Mouse (Mus musculus) midbrain, embryonic 16.5 days (tissue): Measurements from ENCODE around the gene Vmn1r46. TPM values are rescaled to one million over a fixed set of nuclear protein-coding genes. Genes with fewer than 3 reads are reported as not detected.
"Not testable (repeated sequence)": the region's sequence is repeated elsewhere in the genome, so short reads cannot be mapped to it uniquely, and the experiment has no call there.

Experiments used
- ATAC-seq: fragments of 200-750 bp; cut with Nextera tagmentation; 2 replicates; pipeline ENCODE4 v1.8.0; 2017; ENCODE audit warnings: moderate TSS enrichment
- H3K27ac ChIP-seq: fragments of 300-500 bp; sonication (generic); 2 replicates; pipeline ENCODE4 v1.5.1; 2014; ENCODE audit warnings: mild to moderate bottlenecking, low read length, mixed read lengths
- H3K27me3 ChIP-seq: fragments of 300-500 bp; sonication (generic); 2 replicates; pipeline ENCODE4 v1.6.1; 2014; ENCODE audit warnings: low read depth, low read length, mixed read lengths; ENCODE audit not compliant: control insufficient read depth, insufficient read depth
- H3K36me3 ChIP-seq: fragments of 300-500 bp; sonication (generic); 2 replicates; pipeline ENCODE4 v1.6.1; 2014; ENCODE audit warnings: mild to moderate bottlenecking, low read length, moderate library complexity, mixed read lengths; ENCODE audit not compliant: control insufficient read depth, insufficient read depth
- H3K4me1 ChIP-seq: fragments of 300-500 bp; sonication (generic); 2 replicates; pipeline ENCODE4 v1.6.1; 2014; ENCODE audit warnings: mild to moderate bottlenecking, low read length, mixed read lengths; ENCODE audit not compliant: control insufficient read depth, insufficient read depth
- H3K4me2 ChIP-seq: fragments of 300-500 bp; sonication (generic); 2 replicates; pipeline ENCODE4 v1.6.1; 2014; ENCODE audit warnings: mild to moderate bottlenecking, low read length, mixed read lengths
- H3K4me3 ChIP-seq: fragments of 300-500 bp; sonication (generic); 2 replicates; pipeline ENCODE4 v1.5.1; 2014; ENCODE audit warnings: low read depth, mild to moderate bottlenecking, low read length, moderate library complexity, mixed read lengths
- H3K9ac ChIP-seq: fragments of 300-500 bp; sonication (generic); 2 replicates; pipeline ENCODE4 v1.6.1; 2014; ENCODE audit warnings: low read depth, low read length, mixed read lengths
- H3K9me3 ChIP-seq: fragments of 300-500 bp; sonication (generic); replicated peaks from 2 replicates; pipeline ENCODE4 v1.6.1; 2014; ENCODE audit warnings: mild to moderate bottlenecking, low read length, mixed read lengths; ENCODE audit not compliant: control insufficient read depth, poor library complexity, severe bottlenecking
- WGBS: fragments of 180-500 bp; shearing (Covaris S2); extraction: QIAGEN DNeasy Blood & Tissue Kit; methylation state at CpG from one replicate; pipeline ENCODE4 v1.1.7; 2014; 5-methylcytosine and 5-hydroxymethylcytosine counted together
- polyA plus RNA-seq: library from polyadenylated mRNA; unstranded; fragments of >200 nt; fragmentation: Nextera tagmentation; extraction: Ambion mirVana; gene quantifications from 2 replicates; pipeline ENCODE4 v1.2.1, GENCODE M21; 2015

Vmn1r46 gene
- not detected in 2 replicates for polyA plus RNA-seq

- H3K9me3 ChIP-seq, result peaks cover 8% of the 10 kb centered on the region; the same call in 1 of the 2 replicates
- H3K27me3 ChIP-seq, result no peaks in the 10 kb centered on the region
- no peak within 1 kb of the TSS for H3K4me3 ChIP-seq
- no peaks in the 10 kb centered on the region for H3K36me3 ChIP-seq
- H3K9ac ChIP-seq, result no peak within 1 kb of the TSS
- no peak within 1 kb of the TSS for H3K4me2 ChIP-seq
- H3K27ac ChIP-seq, result no peak within 1 kb of the TSS
- no peak for ATAC-seq
- 71% methylated on average over 2 of the region's 2 CpGs for WGBS
- no peaks in the 10 kb centered on the region for H3K4me1 ChIP-seq
Observed at GRCm38 (mm10) chr6:89969013-89969412, at the start of gene Vmn1r46. TSS of gene Vmn1r46 (plus strand) at chr6:89969313.

DNA sequence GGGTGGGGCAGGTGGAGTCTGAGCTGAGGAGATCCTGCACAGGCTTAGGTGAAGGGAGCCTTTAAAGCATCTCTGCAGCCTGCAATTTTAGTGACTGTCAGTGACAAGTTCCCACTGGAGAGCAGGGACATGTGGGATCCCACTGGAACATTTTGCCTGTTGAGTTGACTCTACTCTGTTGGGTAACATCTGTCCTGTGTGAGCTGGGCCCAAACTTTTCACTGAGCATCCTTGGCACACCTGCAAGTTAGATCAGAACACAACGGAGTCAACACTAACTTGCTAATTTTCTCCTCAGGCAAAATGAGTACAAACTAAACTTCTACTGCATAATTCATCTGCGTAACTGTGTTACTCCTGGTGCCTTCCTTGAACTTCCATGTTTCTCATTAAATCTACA is 28.6 kb upstream of the Vmn1r46 start, which contains the start of gene Vmn1r45:
Gene Vmn1r45, minus strand, starts transcription at position 101 of the 400 bp plus-strand sequence.
- H3K27me3 ChIP-seq, H3K4me1 ChIP-seq, ATAC-seq, H3K9ac ChIP-seq, H3K9me3 ChIP-seq, H3K27ac ChIP-seq, H3K36me3 ChIP-seq, H3K4me2 ChIP-seq, H3K4me3 ChIP-seq: not testable (repeated sequence)
- WGBS, result 94% methylated on average over 2 of the region's 2 CpGs

GRCm38 (mm10) chr6:89940926-89941325 is 28.2 kb upstream of the Vmn1r46 start:
- H3K27me3 ChIP-seq, result no peaks in the 10 kb centered on the region
- H3K36me3 ChIP-seq, result no peaks in the 10 kb centered on the region
- no peak overlapping the region for H3K4me2 ChIP-seq
- no peaks in the 10 kb centered on the region for H3K9me3 ChIP-seq
- H3K27ac ChIP-seq, result no peak overlapping the region
- no peak overlapping the region for H3K9ac ChIP-seq
- ATAC-seq, result no peak
- no peaks in the 10 kb centered on the region for H3K4me1 ChIP-seq
- H3K4me3 ChIP-seq, result no peak overlapping the region
- 79% methylated on average over 2 of the region's 2 CpGs for WGBS

DNA sequence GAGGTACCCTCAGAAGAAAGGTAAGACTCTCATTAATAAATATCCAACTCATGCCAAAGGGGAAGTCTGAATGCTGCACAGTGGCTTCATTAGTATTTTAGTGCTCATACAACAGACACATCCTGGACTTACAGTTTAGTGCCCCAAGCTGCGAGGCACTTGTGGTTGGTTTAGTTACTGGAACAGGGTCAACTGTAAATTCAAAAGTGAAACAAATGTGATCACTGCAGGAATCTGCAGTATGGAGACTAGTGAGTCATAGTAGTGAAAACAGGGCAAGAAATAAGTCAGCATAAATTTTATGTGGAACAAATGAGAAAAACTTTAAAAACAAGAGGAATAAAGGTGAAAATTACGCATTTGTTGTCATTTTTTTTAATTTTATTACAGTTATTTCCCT is 15.6 kb upstream of the Vmn1r46 start:
- Histone ChIP-seq H3K9ac (no peak overlapping the region), H3K27me3 (no peaks in the 10 kb centered on the region), H3K36me3 (no peaks in the 10 kb centered on the region), H3K4me2 (no peak overlapping the region), H3K4me1 (no peaks in the 10 kb centered on the region), H3K9me3 (no peaks in the 10 kb centered on the region; the same call in 1 of the 2 replicates), H3K4me3 (no peak overlapping the region), H3K27ac (no peak overlapping the region)
- 69% methylated on average over 2 of the region's 2 CpGs for WGBS
- no peak for ATAC-seq

GRCm38 (mm10) chr6:89966341-89966740 is 2.8 kb upstream of the Vmn1r46 start:
- H3K36me3 ChIP-seq, result no peaks in the 10 kb centered on the region
- H3K27me3 ChIP-seq, result no peaks in the 10 kb centered on the region
- H3K4me3 ChIP-seq, result no peak overlapping the region
- H3K27ac ChIP-seq, result no peak overlapping the region
- no peak for ATAC-seq
- H3K4me2 ChIP-seq, result no peak overlapping the region
- no peaks in the 10 kb centered on the region for H3K4me1 ChIP-seq
- H3K9ac ChIP-seq, result no peak overlapping the region
- peaks cover 8% of the 10 kb centered on the region; the same call in 1 of the 2 replicates for H3K9me3 ChIP-seq

DNA sequence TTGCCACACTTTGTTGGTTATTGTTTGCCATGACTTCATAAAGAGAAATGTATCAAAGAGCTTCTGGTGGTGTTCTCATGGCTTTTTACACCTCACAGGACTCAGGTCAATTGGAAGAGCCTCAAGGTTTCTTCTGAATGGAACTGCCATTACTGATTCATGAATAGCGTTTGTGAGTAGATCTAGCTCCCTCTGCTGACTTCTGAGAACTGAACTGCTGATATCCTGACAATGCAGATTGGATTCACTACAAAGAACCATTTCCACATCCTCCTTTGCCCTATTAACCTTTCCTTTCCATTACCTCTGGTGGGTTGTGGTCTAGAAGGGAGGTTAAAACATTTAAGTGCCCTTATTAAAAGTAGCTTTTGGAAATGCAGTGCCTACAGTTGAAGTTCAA is 16.9 kb downstream of the Vmn1r46 start:
- Histone ChIP-seq H3K4me1 (no peaks in the 10 kb centered on the region), H3K27ac (no peak overlapping the region), H3K27me3 (no peaks in the 10 kb centered on the region), H3K9ac (no peak overlapping the region), H3K36me3 (no peaks in the 10 kb centered on the region), H3K4me3 (no peak overlapping the region), H3K4me2 (no peak overlapping the region), H3K9me3 (0 out of 2 replicates have a peak, but pooled peaks cover 5% of the 10 kb centered on the region)
- ATAC-seq, result no peak
- 17% methylated on average over 1 of the region's 1 CpGs for WGBS

DNA sequence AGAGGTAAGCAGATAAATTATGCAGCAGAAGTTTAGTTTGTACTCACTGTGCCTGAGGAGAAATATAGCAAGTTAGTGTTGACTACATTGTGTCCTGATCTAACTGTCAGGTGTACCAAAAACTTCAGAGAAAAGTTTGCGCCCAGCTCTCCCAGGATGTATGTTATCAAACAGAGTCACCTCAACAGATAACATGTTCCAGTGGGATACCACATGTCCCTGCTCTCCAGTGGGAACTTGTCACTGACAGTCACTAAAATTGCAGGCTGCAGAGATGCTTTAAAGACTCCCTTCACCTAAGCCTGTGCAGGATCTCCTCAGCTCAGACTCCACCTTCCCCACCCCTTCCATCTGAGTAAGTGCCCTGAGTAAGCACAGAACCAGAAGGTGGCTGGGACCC is 46.7 kb downstream of the Vmn1r46 start, which contains the start of gene Vmn1r47:
Gene Vmn1r47, plus strand, starts transcription at position 301 of the 400 bp plus-strand sequence.
- not testable (repeated sequence) for H3K4me2 ChIP-seq, H3K4me3 ChIP-seq, ATAC-seq, H3K27ac ChIP-seq, H3K9me3 ChIP-seq, H3K36me3 ChIP-seq, H3K9ac ChIP-seq, H3K27me3 ChIP-seq, H3K4me1 ChIP-seq
- WGBS, result 100% methylated on average over 1 of the region's 1 CpGs

Other genes starting within 250 kb of the Vmn1r46 start
- gene Vmn1r41, start 228.5 kb upstream of the Vmn1r46 start, polyA plus RNA-seq, result not detected in 2 replicates
- not detected in 2 replicates for gene Vmn1r42, start 92.9 kb upstream of the Vmn1r46 start, polyA plus RNA-seq
- 0.01 TPM in 1 of 2 replicates, not detected in the other for gene Vmn1r43, start 92.9 kb upstream of the Vmn1r46 start, polyA plus RNA-seq
- gene Vmn1r44, start 85.7 kb upstream of the Vmn1r46 start, polyA plus RNA-seq, result not detected in 2 replicates
- not detected in 2 replicates for gene Vmn1r45, start 28.7 kb upstream of the Vmn1r46 start, polyA plus RNA-seq
- not detected in 2 replicates for gene Vmn1r47, start 46.8 kb downstream of the Vmn1r46 start, polyA plus RNA-seq
- gene Vmn1r48, start 67.5 kb downstream of the Vmn1r46 start, polyA plus RNA-seq, result not detected in 2 replicates
- gene Vmn1r49, start 109.2 kb downstream of the Vmn1r46 start, polyA plus RNA-seq, result not detected in 2 replicates
- gene Vmn1r50, start 132.1 kb downstream of the Vmn1r46 start, polyA plus RNA-seq, result not detected in 2 replicates
- 0.05 TPM in 1 of 2 replicates, not detected in the other for gene Vmn1r51, start 153.3 kb downstream of the Vmn1r46 start, polyA plus RNA-seq
- gene Vmn1r52, start 205.5 kb downstream of the Vmn1r46 start, polyA plus RNA-seq, result not detected in 2 replicates
- gene V1ra8, start 233.5 kb downstream of the Vmn1r46 start, polyA plus RNA-seq, result not detected in 2 replicates